Mouse (Mus musculus) heart, embryonic 16.5 days (tissue): ENCODE measurements around the gene Wdtc1. TPM values are rescaled to one million over a fixed set of nuclear protein-coding genes. Genes with fewer than 3 reads are reported as not detected.
A peak's percentile ranks its signal among the peaks of the same experiment; 100 is the strongest.

ENCODE experiments used
- ATAC-seq: fragments of 200-750 bp; cut with Nextera tagmentation; replicated peaks from 2 replicates; pipeline ENCODE4 v1.8.0; 2017; ENCODE audit warnings: moderate number of reproducible peaks; ENCODE audit not compliant: insufficient read depth, low FRiP score; ENCODE audit errors: extremely low read depth
- H3K27ac ChIP-seq: fragments of 300-500 bp; sonication (generic); 2 replicates; pipeline ENCODE4 v1.5.1; 2014; ENCODE audit warnings: mild to moderate bottlenecking, low read length, control low read depth, moderate library complexity
- H3K27me3 ChIP-seq: fragments of 300-500 bp; sonication (generic); 2 replicates; pipeline ENCODE4 v1.6.1; 2014; ENCODE audit warnings: low read length, mixed read lengths; ENCODE audit not compliant: control insufficient read depth, insufficient read depth
- H3K36me3 ChIP-seq: fragments of 300-500 bp; sonication (generic); 2 replicates; pipeline ENCODE4 v1.6.1; 2014; ENCODE audit not compliant: control insufficient read depth, insufficient read depth
- H3K4me1 ChIP-seq: fragments of 300-500 bp; sonication (generic); 2 replicates; pipeline ENCODE4 v1.6.1; 2014; ENCODE audit warnings: low read length, mixed read lengths; ENCODE audit not compliant: control insufficient read depth, insufficient read depth
- H3K4me2 ChIP-seq: fragments of 300-500 bp; sonication (generic); 2 replicates; pipeline ENCODE4 v1.6.1; 2014; ENCODE audit warnings: low read depth, mild to moderate bottlenecking, control low read depth, low read length
- H3K4me3 ChIP-seq: fragments of 300-500 bp; sonication (generic); 2 replicates; pipeline ENCODE4 v1.5.1; 2014; ENCODE audit warnings: mild to moderate bottlenecking, control low read depth, low read length
- H3K9ac ChIP-seq: fragments of 300-500 bp; sonication (generic); 2 replicates; pipeline ENCODE4 v1.6.1; 2014; ENCODE audit warnings: low read length, control low read depth
- H3K9me3 ChIP-seq: fragments of 300-500 bp; sonication (generic); replicated peaks from 2 replicates; pipeline ENCODE4 v1.6.1; 2016; ENCODE audit warnings: low read length; ENCODE audit not compliant: control insufficient read depth
- WGBS: fragments of 180-500 bp; shearing (Covaris S2); extraction: QIAGEN DNeasy Blood & Tissue Kit; methylation state at CpG from one replicate; pipeline ENCODE4 v1.1.7; 2014; 5-methylcytosine and 5-hydroxymethylcytosine counted together
- polyA plus RNA-seq: library from polyadenylated mRNA; unstranded; fragments of >200 nt; fragmentation: Nextera tagmentation; extraction: Ambion mirVana; gene quantifications from 2 replicates; pipeline ENCODE4 v1.2.1, GENCODE M21; 2015

Gene Wdtc1
- polyA plus RNA-seq, 1 experiment from 2014 or later = 13.7 TPM

DNA sequence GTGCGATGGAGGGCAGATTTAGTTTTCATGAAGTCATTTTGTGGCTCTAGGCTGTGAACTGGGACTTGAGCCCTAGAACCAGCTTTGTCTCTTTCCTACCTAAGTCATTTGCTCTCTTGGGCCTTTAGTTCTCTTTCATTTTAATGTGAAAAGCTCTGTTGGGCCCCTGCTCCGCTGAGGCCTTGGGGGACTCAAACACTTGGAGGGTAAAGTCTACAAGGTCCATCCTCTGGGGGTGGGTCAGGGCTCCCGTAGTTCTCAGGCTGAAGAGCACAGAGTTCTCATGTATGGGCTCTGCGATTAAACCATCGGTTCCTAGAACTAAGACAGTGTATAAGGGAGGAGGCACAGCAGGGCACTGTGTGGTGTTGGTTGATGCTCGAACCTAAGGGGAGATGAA is 27.3 kb upstream of the Wdtc1 start:
- Histone ChIP-seq H3K36me3 (no peaks in the 10 kb centered on the region), H3K9ac (no peak overlapping the region), H3K9me3 (no peaks in the 10 kb centered on the region), H3K4me2 (no peak overlapping the region), H3K27ac (no peak overlapping the region), H3K4me3 (no peak overlapping the region), H3K27me3 (no peaks in the 10 kb centered on the region), H3K4me1 (peaks cover 43% of the 10 kb centered on the region)
- ATAC-seq = no peak
- WGBS = 79% methylated on average over 6 of the region's 6 CpGs

DNA sequence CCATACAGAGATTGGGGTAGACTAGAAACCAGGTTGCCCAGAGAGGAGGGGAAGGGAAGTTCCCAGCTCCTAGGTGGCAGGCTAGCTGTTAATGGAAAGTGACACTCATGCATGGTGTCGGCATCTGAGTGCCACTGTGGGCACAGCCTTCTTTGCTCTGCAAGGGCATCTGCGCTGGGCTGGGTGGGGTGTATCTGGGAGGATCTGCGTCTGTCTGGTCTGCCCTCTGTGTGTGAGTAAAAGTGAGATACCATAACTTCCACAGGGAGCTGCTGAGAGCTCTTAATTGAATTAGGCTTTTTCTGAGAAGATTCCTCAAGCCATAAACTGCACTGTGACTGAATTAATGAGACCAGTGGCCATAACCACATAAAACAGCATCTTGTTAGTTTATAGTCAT is 26.6 kb upstream of the Wdtc1 start:
- Histone ChIP-seq H3K4me1 (peaks cover 45% of the 10 kb centered on the region), H3K4me2 (no peak overlapping the region), H3K9ac (no peak overlapping the region), H3K9me3 (no peaks in the 10 kb centered on the region), H3K4me3 (no peak overlapping the region), H3K27ac (no peak overlapping the region), H3K27me3 (no peaks in the 10 kb centered on the region), H3K36me3 (no peaks in the 10 kb centered on the region; the same call in 1 of the 2 replicates)
- ATAC-seq = no peak
- 51% methylated on average over 3 of the region's 3 CpGs for WGBS

DNA sequence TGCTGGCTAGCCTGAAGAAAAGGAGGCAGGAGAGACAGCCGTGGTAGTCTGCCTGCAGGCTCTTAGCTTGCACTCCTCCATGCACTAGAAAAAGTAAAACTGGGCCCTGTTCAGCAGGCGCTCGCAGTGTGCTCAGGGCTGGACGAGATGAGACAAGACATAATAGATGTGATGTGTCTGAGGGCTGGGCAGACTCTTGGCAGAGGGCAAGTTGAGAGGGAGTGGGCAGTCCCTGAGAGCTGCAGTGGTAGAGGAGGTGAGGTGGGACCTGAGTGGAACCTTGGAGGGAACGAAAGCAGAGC is 25.7 kb upstream of the Wdtc1 start:
- Histone ChIP-seq H3K27ac (peak overlapping the region; percentile 76), H3K27me3 (no peaks in the 10 kb centered on the region), H3K4me2 (no peak overlapping the region), H3K36me3 (no peaks in the 10 kb centered on the region; the same call in 1 of the 2 replicates), H3K4me1 (peaks cover 45% of the 10 kb centered on the region), H3K4me3 (no peak overlapping the region), H3K9me3 (no peaks in the 10 kb centered on the region), H3K9ac (peak overlapping the region; percentile 5; the same call in 1 of the 2 replicates)
- ATAC-seq = no peak
- 40% methylated on average over 5 of the region's 5 CpGs for WGBS

DNA sequence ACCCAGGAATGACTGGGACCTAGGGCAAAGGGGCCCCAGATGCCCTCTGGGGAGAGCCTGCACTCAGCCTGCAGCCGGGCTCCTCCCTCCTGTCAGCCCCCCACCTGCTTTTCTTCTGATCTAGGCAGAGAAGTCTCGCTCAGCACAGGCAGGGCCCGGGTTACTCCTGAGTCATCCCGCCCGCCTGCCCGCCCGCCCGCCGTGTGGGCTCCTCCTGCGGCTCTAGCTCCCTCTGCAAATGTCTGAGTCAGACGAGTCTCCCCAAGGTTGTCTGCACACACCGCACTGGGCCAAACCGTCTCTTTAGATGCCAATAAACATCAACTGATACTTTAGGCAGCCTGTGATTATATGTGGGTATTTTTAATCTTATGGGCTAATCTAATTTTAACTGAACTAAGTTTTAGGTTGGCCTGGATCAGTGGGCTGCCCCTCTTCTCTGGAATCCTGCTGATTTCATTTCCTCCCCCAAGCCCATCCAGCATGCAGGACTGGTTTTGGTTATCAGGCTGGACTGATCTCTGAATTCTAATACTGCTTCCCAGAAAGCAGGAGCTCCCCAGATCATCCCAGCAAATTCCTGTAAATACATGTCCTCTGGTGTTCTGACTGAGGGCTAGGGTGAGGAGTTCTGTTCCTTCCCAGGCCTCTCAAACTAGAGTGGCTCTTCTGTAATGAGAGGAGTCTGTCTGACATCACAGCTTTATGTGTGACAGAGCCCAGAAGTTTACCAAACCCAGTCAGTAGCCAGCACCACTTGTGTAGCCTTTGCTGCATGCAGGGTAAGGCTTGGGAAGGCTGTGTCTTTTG is 25.2 kb upstream of the Wdtc1 start:
- Histone ChIP-seq H3K4me3 (no peak overlapping the region), H3K4me1 (peaks cover 49% of the 10 kb centered on the region), H3K9me3 (no peaks in the 10 kb centered on the region), H3K27me3 (no peaks in the 10 kb centered on the region), H3K36me3 (no peaks in the 10 kb centered on the region; the same call in 1 of the 2 replicates), H3K9ac (peak overlapping the region; percentile 59), H3K4me2 (peak overlapping the region; percentile 32), H3K27ac (peak overlapping the region; percentile 76)
- ATAC-seq = peak; percentile 73
- 17% methylated on average over 13 of the region's 13 CpGs for WGBS

DNA sequence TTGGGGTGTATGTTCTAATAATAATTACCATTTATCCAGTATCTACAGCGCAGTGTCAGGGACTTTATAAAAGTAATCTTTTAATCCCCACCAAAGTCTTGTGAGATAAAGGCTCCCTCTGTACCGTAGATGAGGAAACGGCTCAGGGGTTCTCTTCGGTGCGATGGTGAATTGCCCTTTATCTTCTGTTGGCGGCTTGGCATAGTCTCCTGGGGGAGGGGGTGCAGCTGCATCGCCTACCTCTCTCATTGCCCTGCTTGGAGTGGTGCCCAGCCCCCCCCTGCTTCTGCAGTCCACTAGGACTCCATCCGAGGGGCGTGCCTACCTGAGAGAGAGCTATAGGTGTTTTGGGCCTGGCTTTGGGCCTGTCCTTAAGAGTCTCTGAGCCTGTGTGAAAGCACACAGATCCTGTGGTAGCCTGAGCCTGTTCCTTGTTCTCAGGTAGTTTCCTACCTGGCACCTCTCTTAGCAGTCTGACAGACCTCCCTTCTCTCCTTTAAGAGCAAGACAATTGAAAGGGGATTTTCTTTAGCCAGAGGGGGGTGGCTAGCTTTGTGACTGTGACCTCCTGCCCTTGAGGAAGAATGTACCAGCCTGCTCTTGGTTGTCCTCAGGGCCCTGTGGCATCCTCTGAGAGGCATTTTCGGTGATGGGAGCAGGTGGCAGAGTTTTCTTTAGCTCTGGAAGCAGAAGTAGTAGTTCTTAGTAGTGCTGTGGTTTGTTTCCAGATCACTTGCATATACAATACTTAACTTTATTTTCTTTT is 22.7 kb upstream of the Wdtc1 start:
- 43% methylated on average over 10 of the region's 10 CpGs for WGBS
- no peaks in the 10 kb centered on the region for H3K9me3 ChIP-seq
- no peak overlapping the region for H3K4me3 ChIP-seq
- peak overlapping the region; percentile 45 for H3K27ac ChIP-seq
- H3K36me3 ChIP-seq = no peaks in the 10 kb centered on the region; the same call in 1 of the 2 replicates
- H3K4me1 ChIP-seq = peaks cover 70% of the 10 kb centered on the region
- 0 out of 2 replicates have a peak overlapping the region, but pooled peaks have one; percentile 3 for H3K9ac ChIP-seq
- H3K4me2 ChIP-seq = 0 out of 2 replicates have a peak overlapping the region, but pooled peaks have one; percentile 1
- no peaks in the 10 kb centered on the region for H3K27me3 ChIP-seq
- ATAC-seq = no peak

DNA sequence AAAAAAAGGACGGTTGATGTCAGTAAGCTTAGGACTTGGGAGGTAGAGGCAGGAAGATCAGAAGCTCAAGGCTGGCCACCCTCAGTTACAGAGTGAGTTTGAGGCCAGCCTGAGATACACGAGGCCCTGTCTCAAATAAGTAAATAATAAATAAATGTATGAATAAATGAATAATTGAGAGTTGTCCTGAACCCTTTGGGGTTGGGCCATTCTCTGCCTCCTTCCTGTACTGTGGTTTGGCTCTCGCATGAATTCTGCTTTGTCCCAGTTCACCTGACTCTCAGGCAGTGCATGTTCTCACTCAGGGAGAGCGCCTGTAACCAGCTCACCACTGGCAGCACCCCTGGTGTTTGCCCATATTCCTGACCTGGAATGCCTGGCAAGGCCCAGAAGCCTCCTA is 20.7 kb upstream of the Wdtc1 start:
- H3K4me2 ChIP-seq = no peak overlapping the region
- H3K27me3 ChIP-seq = no peaks in the 10 kb centered on the region
- no peaks in the 10 kb centered on the region; the same call in 1 of the 2 replicates for H3K36me3 ChIP-seq
- H3K27ac ChIP-seq = no peak overlapping the region
- 71% methylated on average over 4 of the region's 4 CpGs for WGBS
- no peak overlapping the region for H3K4me3 ChIP-seq
- no peak for ATAC-seq
- H3K9ac ChIP-seq = no peak overlapping the region
- H3K9me3 ChIP-seq = no peaks in the 10 kb centered on the region
- H3K4me1 ChIP-seq = peaks cover 67% of the 10 kb centered on the region

DNA sequence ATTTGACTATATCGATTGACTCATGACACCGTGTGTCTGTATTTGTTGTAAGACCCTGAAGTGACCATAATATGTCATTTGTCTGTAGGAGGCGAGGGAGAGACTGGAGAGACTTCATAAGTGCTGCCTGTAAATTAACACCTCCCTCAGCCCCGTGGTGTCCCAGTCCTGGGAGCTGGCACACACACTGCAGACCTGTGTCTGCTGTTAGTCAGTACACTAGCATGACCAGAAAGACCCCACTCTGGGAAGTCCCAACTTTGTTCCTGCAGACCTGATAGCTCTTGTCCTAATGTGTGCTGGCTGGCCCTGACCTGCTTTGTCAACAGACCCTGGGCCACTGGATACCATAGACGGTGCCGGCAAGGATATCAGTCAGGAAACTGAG is 19.0 kb upstream of the Wdtc1 start:
- H3K4me2 ChIP-seq = peak overlapping the region; percentile 86
- no peaks in the 10 kb centered on the region; the same call in 1 of the 2 replicates for H3K36me3 ChIP-seq
- peak overlapping the region; percentile 95 for H3K9ac ChIP-seq
- no peak; the same call in 1 of the 2 replicates for ATAC-seq
- peaks cover 50% of the 10 kb centered on the region for H3K4me1 ChIP-seq
- 32% methylated on average over 6 of the region's 6 CpGs for WGBS
- no peaks in the 10 kb centered on the region for H3K9me3 ChIP-seq
- no peaks in the 10 kb centered on the region for H3K27me3 ChIP-seq
- H3K27ac ChIP-seq = peak overlapping the region; percentile 72
- peak overlapping the region; percentile 87 for H3K4me3 ChIP-seq

DNA sequence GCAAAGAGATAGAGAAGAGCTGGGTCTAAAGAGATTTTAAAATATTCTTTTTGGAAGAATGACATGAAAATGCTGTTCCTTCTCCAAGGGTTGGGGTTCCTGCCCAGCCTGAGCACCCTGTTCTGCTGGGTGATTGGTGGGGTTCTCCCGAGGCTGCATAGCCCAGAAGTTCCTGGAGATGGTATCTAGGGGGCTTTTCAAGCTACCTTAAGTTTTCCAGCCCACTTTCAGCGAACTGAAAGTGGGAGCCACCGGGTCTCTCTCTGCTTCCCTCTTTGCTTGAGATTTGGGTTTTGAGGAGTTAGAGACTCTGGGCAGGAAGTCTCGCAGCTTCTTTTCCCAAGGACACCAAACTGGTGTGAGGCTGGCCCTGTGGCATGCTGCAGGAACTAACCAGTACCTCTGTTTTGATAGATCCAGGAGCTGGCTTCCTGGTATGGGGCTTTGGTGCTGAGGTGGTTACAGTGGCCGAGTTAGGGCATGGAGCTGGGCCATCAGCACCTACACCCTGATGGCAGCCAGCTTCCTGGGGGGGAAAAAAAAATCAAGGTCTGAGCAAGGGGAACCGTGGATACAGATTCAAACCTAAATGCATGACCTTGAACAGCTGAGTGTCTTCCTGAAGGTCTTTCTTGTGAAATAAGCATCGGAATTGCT is 18.5 kb upstream of the Wdtc1 start:
- 44% methylated on average over 7 of the region's 7 CpGs for WGBS
- Histone ChIP-seq H3K9me3 (no peaks in the 10 kb centered on the region), H3K4me2 (peak overlapping the region; percentile 86), H3K27me3 (no peaks in the 10 kb centered on the region), H3K27ac (peak overlapping the region; percentile 72), H3K4me1 (peaks cover 50% of the 10 kb centered on the region), H3K4me3 (peak overlapping the region; percentile 87), H3K36me3 (no peaks in the 10 kb centered on the region; the same call in 1 of the 2 replicates), H3K9ac (peak overlapping the region; percentile 95)
- no peak for ATAC-seq
